Mouse (Mus musculus) stomach, embryonic 14.5 days (tissue): ENCODE measurements around the gene Socs3. TPM values are rescaled to one million over a fixed set of nuclear protein-coding genes. Genes with fewer than 3 reads are reported as not detected.

Experiments
- ATAC-seq: fragments of 200-750 bp; cut with Nextera tagmentation; 2 replicates; pipeline ENCODE4 v1.8.0; 2017; ENCODE audit warnings: low read depth, moderate TSS enrichment; ENCODE audit not compliant: insufficient number of reproducible peaks, insufficient read depth, low FRiP score
- H3K27ac ChIP-seq: fragments of 300-500 bp; sonication (generic); 2 replicates; pipeline ENCODE4 v1.5.1; 2014; ENCODE audit warnings: mild to moderate bottlenecking, low read length, moderate library complexity, mixed read lengths
- H3K27me3 ChIP-seq: fragments of 300-500 bp; sonication (generic); 2 replicates; pipeline ENCODE4 v1.6.1; 2014; ENCODE audit warnings: low read length, control low read depth, mixed read lengths; ENCODE audit not compliant: control insufficient read depth, insufficient read depth
- H3K36me3 ChIP-seq: fragments of 300-500 bp; sonication (generic); 2 replicates; pipeline ENCODE4 v1.6.1; 2014; ENCODE audit warnings: mild to moderate bottlenecking, control low read depth, low read length, moderate library complexity, mixed read lengths; ENCODE audit not compliant: control insufficient read depth, insufficient read depth
- H3K4me1 ChIP-seq: fragments of 300-500 bp; sonication (generic); 2 replicates; pipeline ENCODE4 v1.6.1; 2014; ENCODE audit warnings: low read length, control low read depth, mixed read lengths; ENCODE audit not compliant: control insufficient read depth, insufficient read depth
- H3K4me2 ChIP-seq: fragments of 300-500 bp; sonication (generic); replicated peaks from 2 replicates; pipeline ENCODE4 v1.6.1; 2014; ENCODE audit warnings: low read depth, low read length, control low read depth
- H3K4me3 ChIP-seq: fragments of 300-500 bp; sonication (generic); 2 replicates; pipeline ENCODE4 v1.5.1; 2014; ENCODE audit warnings: low read depth, low read length, control low read depth
- H3K9ac ChIP-seq: fragments of 300-500 bp; sonication (generic); replicated peaks from 2 replicates; pipeline ENCODE4 v1.6.1; 2014; ENCODE audit warnings: low read depth, mild to moderate bottlenecking, control low read depth, low read length, moderate library complexity, mixed read lengths
- H3K9me3 ChIP-seq: fragments of 300-500 bp; sonication (generic); 2 replicates; pipeline ENCODE4 v1.6.1; 2016; ENCODE audit warnings: low read depth, low read length, control low read depth; ENCODE audit not compliant: control insufficient read depth
- WGBS: fragments of 180-500 bp; shearing (Covaris S2); extraction: QIAGEN DNeasy Blood & Tissue Kit; methylation state at CpG from one replicate; pipeline ENCODE4 v1.1.7; 2014; 5-methylcytosine and 5-hydroxymethylcytosine counted together
- polyA plus RNA-seq: library from polyadenylated mRNA; unstranded; fragments of >200 nt; fragmentation: Nextera tagmentation; extraction: Ambion mirVana; gene quantifications from 2 replicates; pipeline ENCODE4 v1.2.1, GENCODE M21; 2014

Gene Socs3
- polyA plus RNA-seq, 1 experiment from 2014 or later = 9.2 TPM

DNA sequence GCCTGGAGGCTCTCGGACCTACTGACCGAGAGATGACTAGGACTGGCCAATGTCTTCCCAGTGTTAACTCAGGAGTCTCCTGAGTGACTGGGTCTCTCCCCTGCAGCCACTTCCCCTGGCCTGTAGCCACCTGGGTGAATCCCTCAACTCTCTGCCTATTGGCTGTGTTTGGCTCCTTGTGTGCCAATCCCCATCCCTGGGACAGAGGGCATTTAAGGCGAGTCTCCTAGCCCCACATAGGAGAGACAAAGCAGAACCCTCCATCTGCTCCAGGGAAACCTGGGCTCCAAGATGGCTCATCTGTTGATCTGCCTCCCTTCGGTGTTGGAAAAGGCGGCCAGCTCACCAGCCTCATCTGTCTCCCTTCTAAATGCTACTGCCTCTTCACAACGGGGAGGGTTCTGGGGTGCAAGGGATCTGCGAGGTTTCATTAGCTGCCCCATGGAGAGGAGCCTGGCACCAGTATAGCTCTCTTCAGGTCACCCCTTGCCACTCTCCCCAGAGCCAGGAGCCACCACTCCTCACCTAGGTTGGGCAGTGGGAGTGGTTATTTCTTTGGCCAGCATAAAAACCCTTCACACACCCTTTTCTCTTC, 3.2 kb downstream of the Socs3 start:
- H3K36me3 ChIP-seq = peaks cover 7% of the 10 kb centered on the region; the same call in 1 of the 2 replicates
- no peaks in the 10 kb centered on the region for H3K27me3 ChIP-seq
- no peak for ATAC-seq
- peak overlapping the region; percentile 98 for H3K4me2 ChIP-seq
- peak overlapping the region; percentile 46; the same call in 1 of the 2 replicates for H3K4me3 ChIP-seq
- H3K4me1 ChIP-seq = peaks cover 56% of the 10 kb centered on the region
- H3K9me3 ChIP-seq = no peaks in the 10 kb centered on the region
- H3K9ac ChIP-seq = no peak overlapping the region
- 40% methylated on average over 7 of the region's 7 CpGs for WGBS
- H3K27ac ChIP-seq = no peak overlapping the region

DNA sequence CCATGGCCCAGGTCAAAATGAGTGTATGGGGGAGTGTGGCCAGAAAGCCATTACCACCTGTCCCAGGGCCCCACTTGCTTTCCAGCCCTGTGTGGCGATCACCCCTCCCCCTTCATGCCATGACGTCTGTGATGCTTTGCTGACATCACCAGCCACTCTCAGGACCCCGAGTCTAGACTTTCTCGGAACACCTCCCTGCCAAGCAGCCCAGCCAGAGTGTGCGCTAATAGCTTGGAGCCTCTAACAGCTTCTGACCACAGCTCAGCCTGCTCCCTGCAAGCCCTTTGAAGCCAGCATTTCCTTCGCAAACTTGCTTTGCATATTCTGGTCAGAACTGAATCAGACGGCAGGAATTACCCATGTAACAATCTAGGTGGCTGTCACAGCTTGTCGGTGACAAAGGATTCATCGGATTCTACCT, 4.3 kb downstream of the Socs3 start:
- peaks cover 7% of the 10 kb centered on the region; the same call in 1 of the 2 replicates for H3K36me3 ChIP-seq
- ATAC-seq = no peak
- 32% methylated on average over 9 of the region's 9 CpGs for WGBS
- no peak overlapping the region for H3K4me3 ChIP-seq
- peak overlapping the region; percentile 98; the same call in 1 of the 2 replicates for H3K4me2 ChIP-seq
- H3K9me3 ChIP-seq = no peaks in the 10 kb centered on the region
- no peak overlapping the region for H3K27ac ChIP-seq
- peaks cover 61% of the 10 kb centered on the region for H3K4me1 ChIP-seq
- no peaks in the 10 kb centered on the region for H3K27me3 ChIP-seq
- no peak overlapping the region; the same call in 1 of the 2 replicates for H3K9ac ChIP-seq

DNA sequence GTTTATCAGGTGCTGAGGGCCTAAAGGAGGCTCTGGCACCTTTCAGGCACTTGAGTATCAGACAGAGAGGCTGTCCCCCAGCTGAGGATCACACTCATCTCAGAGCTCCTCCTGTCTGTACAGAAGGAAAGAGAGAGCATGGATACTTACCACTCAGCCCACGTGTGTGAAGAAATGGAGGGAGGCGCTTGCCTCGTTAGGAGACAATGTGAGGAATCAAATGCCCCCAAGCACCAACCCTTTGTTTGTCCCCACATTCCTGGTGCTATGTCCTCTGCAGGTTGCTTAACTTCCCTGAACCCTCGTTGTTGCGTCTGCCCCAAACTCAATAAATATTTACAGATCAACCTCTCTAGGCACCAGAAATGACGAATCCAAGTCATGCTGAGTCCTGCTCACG, 4.8 kb downstream of the Socs3 start:
- Histone ChIP-seq H3K36me3 (peaks cover 7% of the 10 kb centered on the region; the same call in 1 of the 2 replicates), H3K9ac (no peak overlapping the region; the same call in 1 of the 2 replicates), H3K27ac (peak overlapping the region; percentile 97; the same call in 1 of the 2 replicates), H3K4me2 (no peak overlapping the region), H3K4me1 (peaks cover 63% of the 10 kb centered on the region), H3K4me3 (no peak overlapping the region), H3K27me3 (no peaks in the 10 kb centered on the region), H3K9me3 (no peaks in the 10 kb centered on the region)
- no peak for ATAC-seq
- WGBS = 28% methylated on average over 7 of the region's 7 CpGs

DNA sequence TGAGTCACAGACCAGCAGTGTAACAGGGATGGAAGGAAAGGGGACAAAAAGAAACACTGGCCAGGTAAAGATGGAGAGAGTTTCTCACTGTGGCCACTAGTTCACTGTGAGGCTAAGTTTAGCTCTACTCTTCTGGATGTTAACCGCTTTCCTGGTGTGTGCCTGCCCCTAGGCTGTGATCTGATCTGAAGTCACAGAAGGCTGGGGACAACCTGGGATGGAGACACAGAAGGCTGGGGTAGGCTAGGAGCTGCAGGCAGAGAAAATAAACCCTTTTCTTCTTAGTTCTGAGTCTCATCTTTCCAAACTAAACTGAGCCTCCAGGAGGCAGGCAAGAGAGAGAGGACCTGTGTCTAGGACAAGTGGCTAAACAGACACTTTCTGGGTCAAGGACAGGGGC, 5.6 kb downstream of the Socs3 start:
- ATAC-seq = no peak
- peak overlapping the region; percentile 97 for H3K27ac ChIP-seq
- 0 out of 2 replicates have a peak overlapping the region, but pooled peaks have one; percentile 28 for H3K9ac ChIP-seq
- peaks cover 70% of the 10 kb centered on the region for H3K4me1 ChIP-seq
- H3K36me3 ChIP-seq = peaks cover 7% of the 10 kb centered on the region; the same call in 1 of the 2 replicates
- no peaks in the 10 kb centered on the region for H3K9me3 ChIP-seq
- H3K4me2 ChIP-seq = peak overlapping the region; percentile 92
- H3K4me3 ChIP-seq = peak overlapping the region; percentile 32; the same call in 1 of the 2 replicates
- no peaks in the 10 kb centered on the region for H3K27me3 ChIP-seq
- 36% methylated on average over 1 of the region's 1 CpGs for WGBS

DNA sequence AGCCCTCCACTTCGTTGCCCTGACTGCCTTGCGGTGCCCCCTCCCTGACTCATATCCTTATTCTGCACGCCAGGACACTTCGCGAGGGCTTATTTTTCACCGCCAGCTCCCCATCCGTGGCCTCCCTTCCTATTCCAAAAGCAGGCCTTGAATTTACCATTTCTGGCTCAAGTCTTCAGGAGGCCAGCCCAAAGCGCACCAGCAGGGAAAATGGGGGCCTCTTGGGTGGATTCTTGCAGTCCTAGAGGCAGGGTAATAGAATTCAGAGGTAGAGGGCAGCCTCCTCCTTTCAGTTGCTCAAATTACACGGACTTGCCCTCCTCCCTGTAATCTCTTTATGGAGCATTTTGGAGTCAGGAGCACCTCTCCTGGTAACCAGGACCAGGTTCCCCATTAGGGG, 6.0 kb downstream of the Socs3 start:
- H3K36me3 ChIP-seq = peaks cover 7% of the 10 kb centered on the region; the same call in 1 of the 2 replicates
- peak overlapping the region; percentile 92 for H3K4me2 ChIP-seq
- H3K4me1 ChIP-seq = peaks cover 71% of the 10 kb centered on the region
- WGBS = 2% methylated on average over 9 of the region's 9 CpGs
- ATAC-seq = no peak
- peak overlapping the region; percentile 97 for H3K27ac ChIP-seq
- no peaks in the 10 kb centered on the region for H3K9me3 ChIP-seq
- 0 out of 2 replicates have a peak overlapping the region, but pooled peaks have one; percentile 28 for H3K9ac ChIP-seq
- peak overlapping the region; percentile 32 for H3K4me3 ChIP-seq
- no peaks in the 10 kb centered on the region for H3K27me3 ChIP-seq

DNA sequence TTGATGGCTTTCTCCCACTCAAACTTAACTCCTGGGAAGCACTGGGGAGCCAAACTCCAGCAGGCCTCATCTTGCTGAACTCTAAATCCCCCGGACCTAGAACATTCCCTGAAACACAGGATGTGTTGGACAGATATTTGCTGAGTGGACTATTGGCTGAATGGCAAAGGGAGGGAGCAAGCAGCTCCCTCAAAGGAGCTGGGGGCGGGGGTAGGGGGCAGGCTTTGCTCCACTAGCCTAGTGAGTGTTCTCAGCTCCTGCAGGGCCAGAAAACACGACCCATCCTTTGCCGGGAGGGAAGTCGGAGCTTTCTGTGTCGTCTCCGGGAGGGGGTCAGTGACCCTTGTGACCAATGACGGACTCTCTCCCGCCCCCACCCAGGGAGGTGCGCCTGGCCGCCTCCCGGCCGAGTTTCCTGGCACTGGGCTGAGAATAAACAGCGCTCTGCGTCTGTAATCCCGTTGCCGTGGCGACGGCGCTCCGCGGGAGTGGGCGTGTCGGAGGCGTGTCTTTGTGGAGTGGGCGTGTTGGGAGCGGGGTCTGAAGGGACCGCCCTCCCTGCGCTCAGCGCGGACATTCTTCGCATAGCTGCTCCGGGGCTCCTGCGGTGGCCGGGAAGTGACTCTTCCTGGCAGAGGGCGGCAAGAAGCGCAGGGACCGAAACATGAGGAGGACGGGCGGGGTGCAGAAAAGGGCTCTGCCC, 6.6 kb downstream of the Socs3 start:
- Histone ChIP-seq H3K27me3 (no peaks in the 10 kb centered on the region), H3K9me3 (no peaks in the 10 kb centered on the region), H3K4me1 (peaks cover 77% of the 10 kb centered on the region), H3K4me2 (peak overlapping the region; percentile 92), H3K27ac (peak overlapping the region; percentile 97), H3K36me3 (peaks cover 7% of the 10 kb centered on the region; the same call in 1 of the 2 replicates), H3K9ac (peak overlapping the region; percentile 28; the same call in 1 of the 2 replicates), H3K4me3 (peak overlapping the region; percentile 32)
- WGBS = under 1% methylated on average over 35 of the region's 40 CpGs
- peak; percentile 88 for ATAC-seq

DNA sequence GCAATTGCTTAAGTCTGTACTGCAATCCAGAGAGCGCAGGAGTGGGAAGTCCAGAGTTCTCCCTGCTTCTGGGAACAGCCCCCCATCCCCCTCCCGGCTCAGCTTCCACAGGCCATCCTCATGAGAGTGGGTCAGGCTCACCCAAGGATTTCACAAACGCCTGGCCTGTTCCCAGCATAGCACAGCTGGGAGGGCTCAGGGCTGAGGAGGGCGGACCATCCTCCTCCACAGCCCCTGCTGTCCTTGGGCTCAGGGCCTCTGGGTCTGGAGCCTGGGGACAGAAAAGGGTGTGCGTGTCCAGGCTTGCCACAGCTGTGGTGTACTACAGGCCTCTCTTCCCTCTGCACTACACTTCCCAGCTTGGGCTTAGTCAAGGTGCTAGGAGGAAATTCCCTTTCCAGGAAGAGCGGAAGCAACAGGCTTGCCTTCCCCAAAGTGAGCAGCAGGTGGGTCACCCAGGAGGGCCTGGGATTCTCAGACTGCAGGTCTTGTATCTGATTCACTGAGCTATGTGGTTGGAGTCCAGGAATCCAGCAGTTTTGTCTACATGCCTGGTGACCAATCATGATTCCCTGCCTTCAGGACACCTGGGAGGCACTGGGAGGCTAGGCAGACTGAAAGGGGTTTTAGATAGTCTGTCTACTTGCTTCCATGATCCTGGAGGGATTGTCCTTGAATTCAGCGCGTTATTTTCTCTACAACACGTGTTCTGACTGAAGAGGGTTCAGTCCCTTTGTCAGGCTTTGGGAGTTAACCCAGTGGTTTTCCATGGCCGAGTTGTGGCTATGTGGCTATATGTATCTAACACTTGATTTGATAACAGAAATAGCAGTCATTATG, 7.4 kb downstream of the Socs3 start:
- no peaks in the 10 kb centered on the region for H3K9me3 ChIP-seq
- ATAC-seq = peak; percentile 83

DNA sequence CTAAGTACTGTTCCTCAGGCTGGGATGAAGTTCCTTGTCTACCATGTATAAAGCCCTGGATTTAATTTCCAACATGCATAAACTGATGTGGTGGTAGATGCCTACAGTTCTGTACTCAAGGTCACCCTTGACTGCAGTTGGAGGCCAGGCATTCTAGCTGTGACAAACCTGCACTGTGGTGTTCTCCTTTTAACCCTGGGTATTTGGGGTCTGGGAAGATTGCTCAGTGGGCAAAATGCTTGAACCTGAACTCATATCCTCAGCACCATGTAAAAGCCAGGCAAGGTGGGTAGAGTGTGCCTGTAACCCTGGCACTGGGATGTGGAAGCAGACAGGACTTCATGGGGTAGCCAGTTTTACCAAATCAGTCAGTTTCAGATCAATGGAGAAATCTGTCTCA, 9.2 kb downstream of the Socs3 start:
- Histone ChIP-seq H3K36me3 (no peaks in the 10 kb centered on the region; the same call in 1 of the 2 replicates), H3K4me1 (peaks cover 63% of the 10 kb centered on the region), H3K27me3 (no peaks in the 10 kb centered on the region), H3K9me3 (no peaks in the 10 kb centered on the region), H3K4me2 (no peak overlapping the region), H3K4me3 (no peak overlapping the region), H3K9ac (no peak overlapping the region), H3K27ac (no peak overlapping the region; the same call in 1 of the 2 replicates)
- no peak for ATAC-seq

More for the DNA sequence above, 7.4 kb downstream of the Socs3 start:
- H3K36me3 ChIP-seq = peaks cover 7% of the 10 kb centered on the region; the same call in 1 of the 2 replicates
- H3K4me3 ChIP-seq = no peak overlapping the region
- peak overlapping the region; percentile 92; the same call in 1 of the 2 replicates for H3K4me2 ChIP-seq
- H3K4me1 ChIP-seq = peaks cover 80% of the 10 kb centered on the region
- H3K27me3 ChIP-seq = no peaks in the 10 kb centered on the region
- 18% methylated on average over 10 of the region's 10 CpGs for WGBS
- H3K27ac ChIP-seq = peak overlapping the region; percentile 97
- H3K9ac ChIP-seq = no peak overlapping the region
